Mouse (Mus musculus) lung, postnatal 14 days (tissue): ENCODE measurements around the gene Ehbp1l1.
"Not testable (repeated sequence)": the region's sequence is repeated elsewhere in the genome, so short reads cannot be mapped to it uniquely, and the experiment has no call there.

Experiments used
- DNase-seq: peaks from one replicate; pipeline ENCODE4 v3.0.0; 2021

The Ehbp1l1 gene

DNA sequence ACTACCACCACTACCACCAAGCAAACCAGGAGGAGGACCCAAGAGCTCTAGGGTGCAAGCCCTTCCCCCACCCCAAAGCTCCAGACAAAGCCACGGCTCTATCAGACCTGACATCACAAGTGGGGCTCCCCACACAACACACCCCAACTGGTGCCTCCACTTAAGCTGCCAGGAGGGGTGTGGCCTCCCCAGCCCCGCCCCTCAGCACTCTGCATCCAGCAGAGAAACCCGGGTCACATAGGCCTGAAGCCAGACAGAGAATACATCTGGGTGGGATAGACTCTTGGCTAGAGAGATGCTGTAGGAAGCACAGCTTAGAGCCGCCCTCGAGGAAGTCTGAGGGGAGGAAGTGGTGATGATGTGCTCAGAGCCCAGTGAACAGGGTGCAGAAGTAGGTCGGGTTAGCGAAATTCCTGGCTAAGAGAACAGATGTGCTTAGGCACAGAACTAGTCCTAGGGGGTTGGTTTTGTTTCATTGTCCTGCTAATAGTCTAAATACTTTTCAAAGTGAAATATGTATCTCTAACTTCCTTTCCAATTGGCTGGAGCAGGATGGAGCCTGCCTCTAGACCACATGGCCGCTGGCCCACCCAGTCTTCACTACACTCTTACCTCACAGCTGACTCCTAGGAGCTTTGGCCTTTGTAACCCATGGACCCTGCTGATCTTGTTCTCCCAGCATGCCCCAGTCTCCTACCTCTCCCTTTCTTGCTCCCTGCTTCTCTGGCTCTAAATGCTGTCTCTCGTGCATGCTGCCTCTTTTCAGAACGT is 21.1 kb downstream of the Ehbp1l1 start:
- DNase-seq, result peak; percentile 29

DNA sequence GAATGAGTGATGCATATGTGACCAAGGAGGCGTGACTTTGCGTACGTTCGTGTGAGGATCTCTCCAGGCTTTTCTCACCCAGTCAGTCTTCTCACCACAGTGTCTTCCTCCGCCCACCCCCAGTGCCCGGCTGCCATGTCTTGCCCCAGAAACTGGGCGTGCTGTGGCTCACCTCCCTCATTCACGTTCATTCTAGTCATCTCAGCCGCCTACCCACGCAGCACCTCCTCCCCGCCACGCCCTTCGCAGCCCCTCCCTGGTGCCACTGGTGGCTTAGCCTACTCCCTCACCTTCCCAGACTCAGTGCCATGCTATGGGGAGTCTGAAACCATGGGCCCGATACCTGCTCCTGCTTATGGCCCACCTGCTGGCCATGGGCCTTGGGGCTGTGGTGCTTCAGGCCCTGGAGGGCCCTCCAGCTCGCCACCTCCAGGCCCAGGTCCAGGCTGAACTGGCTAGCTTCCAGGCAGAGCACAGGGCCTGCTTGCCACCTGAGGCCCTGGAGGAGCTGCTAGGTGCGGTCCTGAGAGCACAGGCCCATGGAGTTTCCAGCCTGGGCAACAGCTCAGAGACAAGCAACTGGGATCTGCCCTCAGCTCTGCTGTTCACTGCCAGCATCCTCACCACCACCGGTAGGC is 21.8 kb downstream of the Ehbp1l1 start, which contains the start of gene Kcnk7:
Gene Kcnk7, plus strand, starts transcription at position 205 of the 638 bp plus-strand sequence.
- peak; percentile 55 for DNase-seq

DNA sequence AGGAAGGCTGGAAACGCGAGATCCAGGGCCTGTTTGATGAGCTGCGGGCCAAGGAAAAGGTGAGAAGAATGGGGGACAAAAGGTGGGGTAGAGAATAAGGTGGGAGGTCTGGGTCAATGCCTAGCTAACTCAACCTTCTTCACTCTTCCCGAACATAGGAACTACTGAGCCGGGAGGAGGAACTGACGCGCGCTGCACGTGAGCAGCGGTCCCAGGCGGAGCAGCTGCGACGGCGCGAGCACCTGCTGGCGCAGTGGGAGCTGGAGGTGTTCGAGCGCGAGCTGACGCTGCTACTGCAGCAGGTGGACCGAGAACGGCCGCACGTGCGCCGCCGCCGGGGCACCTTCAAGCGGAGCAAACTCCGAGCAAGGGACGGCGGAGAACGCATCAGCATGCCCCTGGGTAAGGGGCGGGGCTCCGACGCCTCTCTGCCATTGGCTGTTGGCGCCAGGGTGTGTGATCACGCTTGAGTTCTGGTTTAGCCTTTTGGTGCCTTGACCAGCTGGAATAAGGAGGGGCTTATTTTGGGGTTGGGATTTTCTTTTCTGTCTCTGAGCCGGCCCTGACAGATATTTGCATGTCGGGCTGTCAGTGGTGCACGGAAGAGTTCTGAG is 30.2 kb downstream of the Ehbp1l1 start:
- DNase-seq, result no peak

DNA sequence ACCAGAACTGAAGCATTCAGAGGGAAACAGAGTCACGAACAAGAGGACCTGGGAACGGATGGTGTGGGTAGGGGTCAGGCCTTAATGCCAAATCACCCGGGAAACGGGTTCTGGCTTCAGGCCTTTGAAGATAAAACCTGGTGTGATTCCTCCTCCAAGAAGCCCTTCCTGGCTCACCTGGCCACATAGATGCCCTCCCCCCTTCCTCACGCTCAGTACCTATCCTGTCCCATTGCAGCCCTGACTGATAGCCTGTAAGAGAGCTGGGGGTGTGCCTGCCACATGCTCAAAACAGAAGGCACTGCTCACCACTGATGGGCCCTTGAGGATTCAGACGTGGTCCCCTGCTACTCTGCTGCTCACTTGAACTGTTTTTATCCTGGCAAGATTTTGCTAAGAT is 32.3 kb downstream of the Ehbp1l1 start:
- DNase-seq, result no peak

DNA sequence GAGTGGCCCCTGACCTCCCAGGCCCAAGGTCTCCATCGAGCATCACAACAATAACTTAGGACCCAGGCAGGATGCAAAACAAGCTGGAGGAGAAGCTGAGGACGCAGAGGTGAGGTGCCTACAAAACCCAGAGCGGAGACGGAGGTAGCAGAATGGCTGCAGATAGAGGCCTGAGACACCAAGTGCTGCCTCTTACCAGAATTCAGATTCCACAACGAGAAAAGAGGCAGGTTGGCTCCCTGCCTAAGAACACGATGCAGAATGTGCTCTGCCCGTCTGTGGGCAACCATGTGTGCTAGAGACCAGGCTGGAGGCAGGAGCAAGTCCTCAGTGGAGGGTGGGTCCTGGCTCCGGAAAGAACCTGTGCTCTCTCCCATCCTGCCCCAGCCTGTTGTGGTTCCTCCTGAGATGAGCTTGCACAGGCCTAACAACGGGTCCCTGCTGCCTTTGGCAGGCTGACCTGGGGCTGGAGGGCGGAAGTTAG is 33.2 kb downstream of the Ehbp1l1 start:
- no peak for DNase-seq

DNA sequence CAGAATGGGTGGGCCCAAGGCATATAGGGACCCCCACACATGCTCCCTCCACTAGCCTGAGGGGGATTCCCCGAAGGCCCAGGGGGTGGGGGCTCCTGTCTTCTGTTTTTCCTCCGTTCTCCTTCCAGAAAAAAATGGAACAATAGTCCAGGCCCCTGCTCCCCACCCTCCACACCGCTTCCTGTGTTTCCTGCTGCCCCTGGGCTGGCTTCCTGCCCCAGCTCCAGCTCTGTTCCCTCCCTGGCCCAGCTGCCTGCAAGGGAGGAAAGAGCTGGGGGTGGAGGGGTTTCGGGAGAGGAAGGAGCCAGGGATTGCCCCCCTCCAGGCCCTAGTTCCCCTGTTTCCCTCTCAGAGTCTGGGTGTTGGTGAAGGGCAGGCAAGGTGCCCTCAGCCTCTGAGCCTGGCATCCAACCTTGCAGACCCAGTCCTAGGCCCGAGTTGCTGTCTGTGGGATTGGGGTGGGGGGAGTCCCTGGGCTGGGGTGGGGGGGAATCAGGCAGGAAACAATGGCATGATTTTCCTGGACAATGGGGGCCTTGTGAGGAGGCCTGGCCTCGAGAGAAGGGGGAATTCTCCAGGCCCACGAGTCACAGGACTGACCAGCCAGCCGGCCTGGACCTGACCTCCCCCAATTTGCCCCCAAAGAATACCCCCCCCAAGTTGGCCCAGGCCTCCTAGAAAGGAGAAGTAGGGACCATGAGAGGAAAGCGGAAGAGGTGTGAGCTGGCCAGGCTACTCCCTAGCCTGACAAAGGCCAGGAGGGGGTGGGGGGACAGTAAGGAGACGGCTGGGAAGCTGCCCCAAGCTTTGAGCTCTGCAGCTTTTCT is 33.8 kb downstream of the Ehbp1l1 start:
- peak; percentile 73 for DNase-seq

DNA sequence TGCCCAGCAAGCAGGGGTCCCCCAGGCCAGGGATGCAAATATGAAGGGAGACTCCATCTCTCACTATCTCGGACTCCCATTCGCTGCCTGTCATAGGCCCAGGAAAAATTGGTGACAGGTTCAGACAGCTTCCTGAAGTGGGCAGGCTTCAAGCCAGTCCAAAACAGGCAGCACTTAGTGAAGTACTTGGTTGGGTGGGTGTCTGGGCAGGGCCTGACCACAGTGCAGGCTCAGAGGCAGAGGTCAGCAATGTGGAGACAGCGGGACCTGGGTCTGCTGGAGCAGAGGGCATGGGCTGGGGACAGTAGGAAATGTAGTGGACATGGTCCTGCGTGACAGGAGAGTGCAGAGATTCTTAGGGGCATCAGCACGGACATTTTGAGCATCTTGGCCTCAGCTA is 34.5 kb downstream of the Ehbp1l1 start:
- DNase-seq, result peak; percentile 16

DNA sequence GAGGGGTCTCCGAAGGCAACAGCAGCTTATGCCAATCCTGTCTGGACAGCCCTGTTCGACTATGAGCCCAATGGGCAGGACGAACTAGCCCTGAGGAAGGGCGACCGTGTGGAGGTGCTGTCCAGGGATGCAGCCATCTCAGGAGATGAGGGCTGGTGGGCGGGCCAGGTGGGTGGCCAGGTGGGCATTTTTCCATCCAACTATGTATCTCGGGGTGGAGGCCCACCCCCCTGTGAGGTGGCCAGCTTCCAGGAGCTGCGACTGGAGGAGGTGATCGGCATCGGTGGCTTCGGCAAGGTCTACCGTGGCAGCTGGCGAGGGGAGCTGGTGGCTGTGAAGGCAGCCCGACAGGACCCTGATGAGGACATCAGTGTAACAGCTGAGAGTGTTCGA is 35.8 kb downstream of the Ehbp1l1 start:
- peak; percentile 11 for DNase-seq

DNA sequence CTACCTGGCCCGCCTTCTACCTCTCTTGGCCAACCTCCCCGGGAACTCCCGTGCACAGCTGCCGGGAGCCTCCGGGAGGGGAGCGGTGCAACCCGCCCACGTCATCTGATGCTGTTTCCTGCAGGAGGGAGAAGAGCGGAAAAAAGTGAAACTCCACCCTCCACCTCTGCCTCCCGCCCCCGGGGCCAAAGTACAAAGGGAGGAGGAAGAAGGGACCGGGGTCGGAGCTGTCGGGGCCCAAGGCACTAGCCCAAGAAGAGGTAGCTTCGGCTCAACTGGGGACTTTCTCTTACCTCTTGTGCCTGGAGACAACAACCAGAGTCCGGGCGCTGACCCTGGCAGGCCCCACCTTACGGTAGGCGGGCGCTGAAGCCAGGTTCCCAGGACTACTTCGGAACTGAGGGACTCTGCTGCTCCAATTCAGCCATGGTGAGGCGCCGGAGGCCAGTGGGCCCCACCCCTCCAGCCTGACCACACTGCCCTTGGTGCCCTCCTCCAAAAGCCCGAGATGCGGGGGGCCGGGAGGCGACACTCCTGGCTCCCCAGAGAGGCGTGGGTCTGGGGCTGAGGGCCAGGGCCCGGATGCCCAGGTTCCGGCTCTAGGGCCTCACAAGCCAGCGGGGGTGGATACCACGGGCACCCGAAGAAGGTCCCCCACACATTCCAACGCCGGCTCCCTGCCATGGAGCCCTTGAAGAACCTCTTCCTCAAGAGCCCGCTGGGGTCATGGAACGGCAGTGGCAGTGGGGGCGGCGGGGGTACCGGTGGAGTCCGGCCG is 36.4 kb downstream of the Ehbp1l1 start:
- DNase-seq, result peak; percentile 90

DNA sequence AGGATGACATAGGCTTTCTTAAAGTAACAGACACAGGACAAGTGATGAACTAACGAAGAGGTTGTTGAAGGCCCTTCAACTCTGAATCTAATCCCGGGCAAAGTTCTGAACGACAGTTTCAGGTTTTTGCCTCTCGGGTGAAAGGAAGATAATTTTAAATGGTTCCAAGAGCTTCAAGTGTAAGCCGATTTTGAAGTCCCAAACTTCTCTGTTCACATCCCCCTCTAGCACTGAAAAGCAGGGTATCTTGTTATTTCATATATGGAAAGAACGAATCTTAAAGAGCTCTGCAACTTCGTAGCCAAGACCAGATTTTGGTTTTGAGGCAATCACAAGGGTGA is 37.1 kb downstream of the Ehbp1l1 start:
- DNase-seq, result no peak

DNA sequence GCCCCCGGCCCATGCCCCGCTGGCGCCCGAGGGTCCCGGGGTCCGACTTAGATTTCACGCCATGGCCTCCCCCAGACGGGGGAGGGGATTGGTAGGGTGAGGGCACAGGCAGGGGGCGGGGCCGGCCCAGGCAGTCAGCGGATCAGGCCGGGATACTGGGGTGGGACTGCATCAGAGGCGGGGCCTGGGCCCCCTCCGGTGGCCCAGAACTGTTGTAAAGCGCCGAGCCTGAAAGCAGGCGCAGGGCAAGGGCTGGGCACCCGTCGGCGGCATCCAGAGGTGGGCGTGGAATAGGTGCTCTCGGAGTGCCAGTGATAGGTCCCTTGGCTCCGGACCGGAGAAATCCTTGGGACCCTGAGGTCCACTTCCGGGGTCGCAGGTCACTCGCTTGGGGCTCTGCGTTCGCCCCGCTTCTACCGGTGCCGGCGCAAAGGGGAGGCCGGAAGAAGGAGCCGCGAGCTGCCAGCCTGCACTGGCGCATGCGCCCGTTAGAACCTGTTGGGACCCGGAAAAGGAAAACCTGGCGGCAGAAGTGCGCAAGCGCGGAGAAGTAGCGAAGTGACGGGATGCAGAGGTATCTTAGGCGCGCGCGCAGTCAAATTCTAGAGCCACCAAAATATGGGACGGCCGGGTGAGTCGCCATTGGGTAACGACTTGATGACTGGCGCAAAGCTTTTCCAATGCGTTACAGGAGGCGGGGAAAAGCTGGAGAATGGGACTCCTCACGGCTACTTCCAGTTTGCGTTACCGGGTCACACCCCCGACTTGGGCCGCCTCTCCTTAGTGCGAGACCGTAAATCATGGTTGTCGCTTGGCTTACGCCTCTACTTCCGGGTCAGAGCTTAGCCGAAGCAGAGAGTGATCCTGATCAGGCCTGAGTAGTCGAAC is 37.7 kb downstream of the Ehbp1l1 start, which contains the start of the genes Map3k11 and Pcnx3:
Gene Map3k11, plus strand, starts transcription at position 543 of the 888 bp plus-strand sequence.
Gene Pcnx3, minus strand, starts transcription at position 709 of the 888 bp plus-strand sequence.
- peak; percentile 97 for DNase-seq

DNA sequence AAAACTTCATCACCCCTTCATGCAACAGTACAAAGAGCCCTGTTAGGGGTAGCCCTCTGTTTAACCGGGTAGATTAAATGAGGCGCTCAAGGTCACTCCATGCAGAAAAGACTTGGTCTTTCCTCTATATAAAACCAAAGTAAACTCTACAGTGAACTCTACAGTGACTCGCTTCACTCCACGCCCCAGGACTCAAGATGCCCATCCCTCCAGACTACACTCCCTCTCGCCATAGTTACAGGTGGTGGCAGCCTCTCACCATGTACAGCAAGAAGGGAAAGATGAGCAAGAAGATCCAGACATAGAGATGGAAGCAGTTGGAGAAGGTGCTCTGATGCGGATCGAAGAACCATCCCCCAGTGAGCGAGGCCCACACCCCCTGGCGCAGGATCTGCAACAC is 38.4 kb downstream of the Ehbp1l1 start:
- no peak for DNase-seq

DNA sequence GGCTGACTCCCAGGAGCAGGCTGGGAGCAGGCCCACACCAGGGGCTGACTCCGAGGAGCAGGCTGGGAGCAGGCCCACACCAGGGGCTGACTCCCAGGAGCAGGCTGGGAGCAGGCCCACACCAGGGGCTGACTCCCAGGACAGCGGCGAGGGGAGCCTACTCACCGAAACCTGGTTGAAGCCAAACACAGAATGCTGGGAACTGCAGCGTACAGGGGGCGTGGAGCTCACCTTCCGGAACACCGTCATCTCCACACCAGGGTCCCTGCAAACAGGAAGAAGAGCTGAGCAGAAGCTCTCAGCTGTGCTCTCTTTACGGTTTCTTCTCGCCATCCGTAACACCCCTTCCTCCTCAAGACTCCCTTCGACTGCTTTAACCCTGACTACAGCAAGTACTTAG is 39.2 kb downstream of the Ehbp1l1 start:
- DNase-seq, result not testable (repeated sequence)

DNA sequence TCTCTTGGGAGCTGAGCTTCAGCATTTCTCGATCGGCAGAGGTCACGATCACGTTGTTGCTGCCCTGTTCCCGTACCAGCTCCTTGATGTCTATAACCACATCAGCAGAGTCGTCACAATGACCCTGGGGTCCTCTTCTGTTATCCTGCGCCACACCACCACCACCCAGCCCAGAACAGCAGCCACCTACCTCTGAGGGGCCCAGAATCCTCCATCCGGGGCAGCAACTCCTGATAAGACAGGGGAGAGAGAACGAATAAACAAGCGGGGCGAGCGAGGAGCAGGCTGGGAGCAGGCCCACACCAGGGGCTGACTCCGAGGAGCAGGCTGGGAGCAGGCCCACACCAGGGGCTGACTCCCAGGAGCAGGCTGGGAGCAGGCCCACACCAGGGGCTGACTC is 39.7 kb downstream of the Ehbp1l1 start:
- no peak for DNase-seq

DNA sequence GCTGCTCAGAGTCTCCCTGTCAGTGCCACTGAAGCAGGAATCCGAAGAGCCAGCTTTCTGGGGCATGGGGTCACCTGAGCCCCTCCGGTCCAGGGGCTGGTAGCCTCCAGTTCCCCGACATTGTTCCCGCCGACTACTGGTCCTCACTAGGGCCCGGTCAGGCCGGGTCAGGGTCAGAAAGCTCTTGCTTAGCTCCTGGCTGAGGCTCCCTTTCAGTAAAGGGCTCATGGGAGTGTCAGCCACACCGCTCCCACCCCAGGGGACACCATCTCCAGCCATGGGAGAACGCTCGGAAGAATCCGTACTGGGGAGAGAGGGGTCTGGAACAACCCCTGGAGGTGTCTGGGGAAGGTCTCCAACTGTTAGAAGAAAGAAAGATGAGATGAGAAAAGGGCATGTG is 40.3 kb downstream of the Ehbp1l1 start:
- DNase-seq, result no peak

DNA sequence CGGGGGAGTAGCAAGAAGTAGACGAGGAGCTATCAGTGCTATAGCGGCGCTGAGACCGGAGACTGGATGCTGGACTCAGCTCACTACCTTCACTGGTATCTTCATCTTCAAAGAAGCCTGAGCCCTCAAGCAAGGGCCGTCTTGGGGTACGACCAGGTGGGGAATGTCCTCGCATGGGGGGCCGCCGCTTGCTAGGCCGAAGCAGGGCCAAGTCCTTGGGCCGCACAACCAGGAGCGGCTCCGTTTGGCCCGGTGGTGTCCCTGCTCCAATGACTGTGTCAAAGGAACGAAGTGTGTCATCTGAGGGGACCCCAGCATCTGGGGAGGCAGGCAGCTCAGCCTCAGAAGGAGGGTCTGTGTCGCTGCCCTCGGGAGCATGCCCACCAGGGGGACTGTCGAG is 40.7 kb downstream of the Ehbp1l1 start:
- DNase-seq, result no peak

DNA sequence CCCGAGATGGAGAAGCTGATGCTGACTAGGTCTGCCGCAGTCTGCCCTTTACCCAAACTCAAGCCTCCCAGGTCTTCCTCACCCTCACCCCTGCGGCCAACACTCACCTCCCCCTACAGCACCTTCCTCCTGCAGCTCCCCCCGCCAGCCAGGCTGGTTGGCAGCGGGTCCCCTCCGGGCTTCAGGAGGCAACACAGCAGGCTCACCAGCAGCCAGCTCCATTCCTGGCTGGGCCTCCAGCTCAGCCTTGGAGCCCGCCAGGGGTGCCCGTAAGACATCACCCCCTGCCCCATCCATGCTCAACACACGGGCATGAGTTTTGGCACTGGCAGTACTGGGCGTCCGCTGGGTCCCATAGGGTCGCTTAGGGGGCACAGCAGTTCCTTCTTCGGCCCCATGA is 41.1 kb downstream of the Ehbp1l1 start:
- DNase-seq, result no peak

DNA sequence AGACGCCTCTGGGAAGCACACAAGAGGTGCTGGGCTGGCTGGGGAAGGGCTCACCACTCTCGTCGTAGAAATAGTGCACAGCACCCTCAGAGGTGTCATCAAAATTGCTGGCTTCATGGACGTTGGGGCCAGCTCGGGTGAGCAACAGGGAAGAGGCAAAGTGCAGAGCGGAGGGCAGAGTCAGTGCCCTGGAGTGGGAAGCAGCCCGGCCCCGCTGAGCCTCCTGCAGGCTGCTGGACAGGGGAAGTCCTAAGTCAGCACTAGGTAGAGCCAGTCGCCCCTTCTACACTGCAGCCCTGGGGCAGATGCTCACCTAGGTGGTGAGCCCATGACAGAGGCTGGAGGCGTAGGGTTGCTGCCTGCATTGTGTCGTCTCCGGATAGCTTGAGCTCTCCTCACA is 41.9 kb downstream of the Ehbp1l1 start:
- DNase-seq, result no peak

DNA sequence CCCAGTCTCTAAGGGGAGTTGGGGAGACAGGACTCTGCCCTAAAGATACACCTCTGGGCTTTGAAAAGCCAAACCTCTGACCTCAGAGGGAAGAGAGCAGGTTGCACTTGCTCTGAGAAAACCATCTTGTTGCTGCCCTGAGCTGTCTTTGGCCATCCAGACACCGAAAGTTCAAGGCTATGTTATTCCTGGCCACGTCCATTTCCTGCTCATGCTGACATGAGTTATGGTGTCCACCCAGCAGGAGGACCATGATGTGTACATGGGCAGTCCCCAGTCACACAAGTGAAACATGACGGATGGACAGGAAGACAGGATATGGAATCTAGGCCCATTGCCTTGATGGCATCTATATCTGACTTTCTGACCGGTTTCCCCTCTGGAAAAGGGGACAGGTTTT is 45.7 kb downstream of the Ehbp1l1 start:
- DNase-seq, result no peak

DNA sequence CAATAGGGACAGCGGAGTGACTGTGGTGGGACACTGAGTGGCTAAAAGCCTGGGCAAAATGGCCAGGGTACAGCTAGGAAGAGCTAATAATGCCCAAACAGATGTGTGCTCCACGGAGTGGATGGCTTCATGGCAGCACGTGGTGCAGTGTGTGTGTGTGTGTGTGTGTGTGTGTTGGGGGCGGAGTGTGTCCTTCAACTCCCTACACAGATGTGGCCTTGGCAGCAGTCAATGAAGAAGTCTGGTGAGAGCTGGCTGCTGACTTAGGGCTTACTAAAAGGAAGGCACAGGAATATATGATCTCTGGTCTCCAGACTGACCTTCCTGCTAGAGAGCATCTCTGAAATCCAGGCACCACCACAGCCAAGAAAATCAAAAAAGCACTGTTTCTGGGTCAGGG is 57.7 kb downstream of the Ehbp1l1 start:
- no peak for DNase-seq

DNA sequence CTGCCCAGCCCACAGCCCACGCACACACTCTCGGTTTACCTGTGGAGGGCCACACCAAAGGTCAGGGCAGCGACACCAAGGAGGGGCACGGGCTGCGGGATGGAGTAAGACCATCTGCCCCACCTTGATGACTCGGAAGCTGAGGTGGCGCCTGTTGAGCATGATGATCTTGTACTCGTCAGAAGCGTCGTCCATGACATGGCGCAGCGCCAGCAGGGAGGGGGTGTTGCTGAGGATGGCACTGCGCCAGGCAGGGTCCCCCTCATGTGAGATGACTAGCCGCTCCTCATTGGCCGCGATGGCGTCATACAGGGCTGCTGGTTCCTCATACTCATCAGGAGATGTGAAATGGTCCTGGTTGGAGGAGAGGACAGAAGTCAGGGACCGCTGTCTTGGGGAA is 59.7 kb downstream of the Ehbp1l1 start:
- DNase-seq, result no peak
